Mouse (Mus musculus) MEL (cell line): ENCODE data around the gene Sms. TPM values are rescaled to one million over a fixed set of nuclear protein-coding genes. Genes with fewer than 3 reads are reported as not detected.

ENCODE experiments used
- DNase-seq: peaks from one replicate; pipeline ENCODE4 v3.0.0; 2011; ENCODE audit warnings: low read depth, low spot score
- H3K27ac ChIP-seq: 2 replicates; pipeline ENCODE4 v1.5.1; 2012; ENCODE audit warnings: low read depth, mild to moderate bottlenecking, control low read depth, low read length, moderate library complexity; ENCODE audit not compliant: control insufficient read depth
- H3K27me3 ChIP-seq, 2 experiments: fragments of 150-350 bp in 1 of 2; sonication (generic) in 1 of 2; 2 replicates each; pipeline ENCODE4 v1.6.1; 2012; ENCODE audit warnings: low read length in 2 of 2, mild to moderate bottlenecking in 2 of 2, improper control_type of control experiment in 1 of 2, moderate library complexity in 1 of 2; ENCODE audit not compliant: insufficient read depth in 2 of 2, control insufficient read depth in 1 of 2
- H3K36me3 ChIP-seq, 2 experiments: 2 replicates each; pipeline ENCODE4 v1.6.1; 2012 to 2014; ENCODE audit warnings: low read length in 2 of 2, improper control_type of control experiment in 1 of 2, inconsistent platforms in 1 of 2, mild to moderate bottlenecking in 1 of 2; ENCODE audit not compliant: insufficient read depth in 2 of 2, control insufficient read depth in 1 of 2
- H3K4me1 ChIP-seq, 2 experiments: fragments of 150-350 bp in 1 of 2; sonication (generic) in 1 of 2; 2 replicates each; pipeline ENCODE4 v1.6.1; 2012; ENCODE audit warnings: low read length in 2 of 2, improper control_type of control experiment in 1 of 2, mild to moderate bottlenecking in 1 of 2; ENCODE audit not compliant: insufficient read depth in 2 of 2, control insufficient read depth in 1 of 2
- H3K4me3 ChIP-seq, 2 experiments: fragments of 150-350 bp in 1 of 2; sonication (generic) in 1 of 2; 2 replicates each; pipeline ENCODE4 v1.5.1; 2012; ENCODE audit warnings: low read depth in 2 of 2, low read length in 2 of 2, mild to moderate bottlenecking in 2 of 2, moderate library complexity in 2 of 2, control low read depth in 1 of 2, improper control_type of control experiment in 1 of 2; ENCODE audit not compliant: control insufficient read depth in 1 of 2, insufficient read depth in 1 of 2
- H3K79me2 ChIP-seq: 2 replicates; pipeline ENCODE4 v1.6.1; 2012; ENCODE audit warnings: mild to moderate bottlenecking, low read length, moderate library complexity; ENCODE audit not compliant: control insufficient read depth, poor library complexity, insufficient read depth
- H3K9ac ChIP-seq: 2 replicates; pipeline ENCODE4 v1.6.1; 2012; ENCODE audit warnings: low read depth, mild to moderate bottlenecking, control low read depth, low read length, moderate library complexity; ENCODE audit not compliant: control insufficient read depth, poor library complexity, severe bottlenecking
- H3K9me3 ChIP-seq: fragments of 150-350 bp; sonication (generic); replicated peaks from 2 replicates; pipeline ENCODE4 v1.6.1; 2012; ENCODE audit warnings: mild to moderate bottlenecking, low read length, improper control_type of control experiment, moderate library complexity; ENCODE audit not compliant: insufficient read depth
- BHLHE40 ChIP-seq: IDR thresholded peaks from 2 replicates; pipeline ENCODE4 v1.6.1; 2012; ENCODE audit warnings: low read depth, mild to moderate bottlenecking, inconsistent platforms, low read length, improper control_type of control experiment, borderline replicate concordance
- CHD1 ChIP-seq: IDR thresholded peaks from 2 replicates; pipeline ENCODE4 v1.6.1; 2012; ENCODE audit warnings: low read depth, mild to moderate bottlenecking, inconsistent platforms, low read length, improper control_type of control experiment
- EP300 ChIP-seq, 2 experiments: IDR thresholded peaks; 2 replicates each; pipeline ENCODE4 v1.6.1; 2011; ENCODE audit warnings: improper control_type of control experiment in 2 of 2, low read length in 2 of 2, low read depth in 1 of 2, mild to moderate bottlenecking in 1 of 2
- ETS1 ChIP-seq: IDR thresholded peaks from 2 replicates; pipeline ENCODE4 v1.6.1; 2012; ENCODE audit warnings: low read depth, mild to moderate bottlenecking, inconsistent platforms, low read length, improper control_type of control experiment, moderate library complexity
- GABPA ChIP-seq: IDR thresholded peaks from 2 replicates; pipeline ENCODE4 v1.6.1; 2012; ENCODE audit warnings: low read depth, mild to moderate bottlenecking, inconsistent platforms, low read length, improper control_type of control experiment, moderate library complexity
- GATA1 ChIP-seq: IDR thresholded peaks from 2 replicates; pipeline ENCODE4 v1.6.1; 2011; ENCODE audit warnings: low read depth, low read length, improper control_type of control experiment
- HCFC1 ChIP-seq: IDR thresholded peaks from 2 replicates; pipeline ENCODE4 v1.6.1; 2012; ENCODE audit warnings: low read depth, mild to moderate bottlenecking, inconsistent platforms, low read length, improper control_type of control experiment, moderate library complexity
- JUND ChIP-seq: IDR thresholded peaks from 2 replicates; pipeline ENCODE4 v1.6.1; 2011; ENCODE audit warnings: low read depth, mild to moderate bottlenecking, improper control_type of control experiment, low read length
- KAT2A ChIP-seq: conservative IDR thresholded peaks from 2 replicates; pipeline ENCODE4 v1.6.1; 2012; ENCODE audit warnings: low read depth, low read length, improper control_type of control experiment, inconsistent platforms
- MAFK ChIP-seq: IDR thresholded peaks from 2 replicates; pipeline ENCODE4 v1.6.1; 2011; ENCODE audit warnings: low read depth, mild to moderate bottlenecking, low read length, improper control_type of control experiment, borderline replicate concordance
- MAZ ChIP-seq: IDR thresholded peaks from 2 replicates; pipeline ENCODE4 v1.6.1; 2012; ENCODE audit warnings: low read depth, mild to moderate bottlenecking, inconsistent platforms, low read length, improper control_type of control experiment
- MYB ChIP-seq: IDR thresholded peaks from 2 replicates; pipeline ENCODE4 v1.6.1; 2011; ENCODE audit warnings: mild to moderate bottlenecking, low read depth, low read length, improper control_type of control experiment
- POLR2AphosphoS5 ChIP-seq: IDR thresholded peaks from 2 replicates; pipeline ENCODE4 v1.6.1; 2012; ENCODE audit warnings: low read depth, borderline replicate concordance, mild to moderate bottlenecking, inconsistent platforms, low read length, moderate library complexity, mixed read lengths
- RCOR1 ChIP-seq: IDR thresholded peaks from 2 replicates; pipeline ENCODE4 v1.6.1; 2012; ENCODE audit warnings: low read depth, mild to moderate bottlenecking, inconsistent platforms, low read length, improper control_type of control experiment
- SIN3A ChIP-seq: IDR thresholded peaks from 2 replicates; pipeline ENCODE4 v1.6.1; 2012; ENCODE audit warnings: low read length, improper control_type of control experiment, inconsistent platforms
- TCF12 ChIP-seq: IDR thresholded peaks from 2 replicates; pipeline ENCODE4 v1.6.1; 2014; ENCODE audit warnings: low read depth, mild to moderate bottlenecking, inconsistent platforms, low read length, improper control_type of control experiment, moderate library complexity
- USF1 ChIP-seq: IDR thresholded peaks from 2 replicates; pipeline ENCODE4 v1.6.1; 2014; ENCODE audit warnings: low read depth, mild to moderate bottlenecking, inconsistent platforms, low read length, improper control_type of control experiment, moderate library complexity
- ZMIZ1 ChIP-seq: IDR thresholded peaks from 2 replicates; pipeline ENCODE4 v1.6.1; 2012; ENCODE audit warnings: low read depth, mild to moderate bottlenecking, inconsistent platforms, low read length, improper control_type of control experiment, moderate library complexity
- ZNF384 ChIP-seq: IDR thresholded peaks from 2 replicates; pipeline ENCODE4 v1.6.1; 2012; ENCODE audit warnings: low read depth, mild to moderate bottlenecking, inconsistent platforms, low read length, improper control_type of control experiment
- polyA plus RNA-seq, 2 experiments: library from polyadenylated mRNA; stranded (reverse) in 1 of 2; unstranded in 1 of 2; fragments of >175 nt in 1 of 2; fragments of >200 nt in 1 of 2; gene quantifications; 2 replicates each; pipeline versions ENCODE4 v1.2.1 to v1.2.4; 2012; ENCODE audit warnings: low replicate concordance in 2 of 2, low read depth in 1 of 2; ENCODE audit not compliant: insufficient read length in 2 of 2, insufficient read depth in 1 of 2, missing spikeins in 1 of 2
- total RNA-seq: library from RNA; depleted of rRNA; stranded (reverse); fragments of 300-350 nt; gene quantifications from 2 replicates; pipeline ENCODE4 v1.2.3, GENCODE M21; 2012

Gene Sms
- total and polyA plus RNA-seq, 3 experiments, result 102 to 681 (median 144) TPM

DNA sequence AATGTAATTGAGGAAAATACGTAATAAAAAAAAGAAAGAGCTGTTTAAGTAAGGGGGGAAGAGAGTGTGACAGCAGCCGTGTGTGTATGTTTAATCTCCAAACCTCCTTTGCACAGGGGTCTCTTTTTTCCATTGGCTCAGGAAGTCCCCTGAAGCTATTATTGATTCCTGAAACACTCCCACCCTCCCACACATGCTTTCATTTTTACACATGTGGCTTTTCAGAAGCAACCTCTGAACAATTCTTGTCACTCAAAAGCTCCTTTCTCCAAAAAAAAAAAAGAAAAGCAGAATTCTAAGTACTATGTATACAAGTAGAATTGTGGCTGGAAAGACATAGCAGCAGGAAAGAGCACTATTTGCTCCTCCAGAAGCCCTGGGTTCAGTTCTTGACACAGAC lies 24.0 kb downstream of the Sms start:
- TF ChIP-seq MAZ (no peak), TCF12 (no peak), ZNF384 (no peak), MAFK (no peak), JUND (no peak), HCFC1 (no peak), EP300 (IDR thresholded peaks at IDR 0.05; ENCODE audit: low read depth in 1 of 2, low read length in 2 of 2) (no peak), ZMIZ1 (no peak), GABPA (no peak), CHD1 (no peak), USF1 (no peak), SIN3A (no peak), GATA1 (no peak), RCOR1 (no peak), POLR2AphosphoS5 (no peak), BHLHE40 (no peak), KAT2A (no peak)
- TF ChIP-seq, all 39 proteins: peak for 0
- Histone ChIP-seq H3K79me2 (peaks cover 18% of the 10 kb centered on the region), H3K27ac (no peak overlapping the region), H3K27me3 (no peaks in the 10 kb centered on the region), H3K4me3 (no peak overlapping the region), H3K36me3 (peaks cover 3 to 22% of the 10 kb centered on the region in 2 experiments; a peak in 3 of 4 replicates), H3K9ac (no peak overlapping the region), H3K4me1 (no peaks in the 10 kb centered on the region; a peak in 1 of 4 replicates), H3K9me3 (no peaks in the 10 kb centered on the region)
- no peak for DNase-seq

DNA sequence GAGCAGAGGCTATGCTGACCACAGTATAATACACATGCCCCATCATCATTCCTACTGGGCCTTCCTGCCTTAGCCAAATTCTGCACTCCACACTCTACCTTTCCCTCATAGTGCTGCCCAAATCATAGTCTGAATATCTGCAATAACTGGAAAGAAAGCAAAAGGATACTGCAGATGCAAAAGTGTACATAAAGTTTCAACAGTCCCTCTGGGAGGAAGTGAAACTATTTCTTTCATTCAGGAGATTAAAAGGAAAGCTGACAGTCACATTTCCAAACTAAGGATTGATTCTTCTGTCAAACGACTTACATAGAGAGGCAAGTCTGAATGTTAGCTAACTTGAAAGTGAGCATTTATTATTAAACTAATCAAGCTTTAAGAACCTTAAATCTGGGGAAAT lies 26.1 kb downstream of the Sms start:
- Histone ChIP-seq H3K79me2 (peaks cover 5% of the 10 kb centered on the region; the same call in 1 of the 2 replicates), H3K27ac (no peak overlapping the region), H3K9ac (no peak overlapping the region), H3K4me3 (no peak overlapping the region), H3K4me1 (no peaks in the 10 kb centered on the region; a peak in 1 of 4 replicates), H3K9me3 (no peaks in the 10 kb centered on the region), H3K36me3 (peaks cover 3 to 28% of the 10 kb centered on the region in 2 experiments; a peak in 3 of 4 replicates), H3K27me3 (no peaks in the 10 kb centered on the region)
- no peak for TF ChIP-seq EP300 (IDR thresholded peaks at IDR 0.05; ENCODE audit: low read depth in 1 of 2, low read length in 2 of 2)
- TF ChIP-seq MAZ, result no peak
- TF ChIP-seq GATA1, result no peak
- TF ChIP-seq ZNF384, result no peak
- no peak for TF ChIP-seq CHD1
- TF ChIP-seq RCOR1, result no peak
- no peak for TF ChIP-seq MYB
- TF ChIP-seq ETS1, result no peak
- no peak for DNase-seq
